Mouse (Mus musculus): ENCODE results near the gene Krtap27-1. TPM values are rescaled to one million over a fixed set of nuclear protein-coding genes. Genes with fewer than 3 reads are reported as not detected.

The Krtap27-1 gene
- polyA plus RNA-seq (2015; fragmentation: Nextera tagmentation; extraction: Ambion mirVana) = not detected in 2 replicates

DNA sequence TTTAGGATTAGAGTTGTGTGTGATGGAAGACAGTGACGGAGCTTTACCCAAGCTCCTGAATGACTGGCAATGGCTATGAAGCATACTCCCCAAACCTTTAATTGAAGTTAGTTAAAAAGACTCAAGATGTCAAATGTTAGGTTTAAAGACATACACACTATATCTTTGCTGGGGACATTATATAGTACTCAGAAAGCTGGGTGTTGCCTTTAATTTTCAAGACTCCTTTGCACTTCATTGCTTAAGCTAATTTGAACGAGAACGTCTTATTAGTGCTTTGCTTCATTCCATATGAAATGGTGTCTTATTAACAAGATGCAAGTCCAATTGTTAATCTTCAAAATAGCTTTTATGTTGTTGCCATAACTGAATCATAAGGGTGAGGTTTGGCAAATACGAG lies at the start of gene Krtap27-1:
TSS of gene Krtap27-1 (minus strand) at position 101 of the 400 bp plus-strand sequence.
- no peak within 1 kb of the TSS for H3K4me2 ChIP-seq (replicated peaks; ENCODE audit: low read depth, low read length)
- H3K4me1 ChIP-seq (ENCODE audit: insufficient read depth, low read depth, low read length) = no peaks in the 10 kb centered on the region
- 87% methylated on average over 4 of the region's 4 CpGs for WGBS
- H3K27me3 ChIP-seq (replicated peaks; ENCODE audit: insufficient read depth, low read length) = no peaks in the 10 kb centered on the region
- H3K36me3 ChIP-seq (ENCODE audit: insufficient read depth, low read length) = no peaks in the 10 kb centered on the region
- ATAC-seq = no peak
- DNase-seq (ENCODE audit: low spot score) = no peak
- no peak for TF ChIP-seq CTCF (IDR thresholded peaks at IDR 0.05)
- no peak for TF ChIP-seq EP300 (IDR thresholded peaks at IDR 0.05)
- H3K4me3 ChIP-seq (ENCODE audit: low read depth, low read length) = no peak within 1 kb of the TSS
- H3K9me3 ChIP-seq (ENCODE audit: low read length) = no peaks in the 10 kb centered on the region
- no peak within 1 kb of the TSS for H3K9ac ChIP-seq (replicated peaks; ENCODE audit: low read depth)
- H3K27ac ChIP-seq (ENCODE audit: low read length) = no peak within 1 kb of the TSS

DNA sequence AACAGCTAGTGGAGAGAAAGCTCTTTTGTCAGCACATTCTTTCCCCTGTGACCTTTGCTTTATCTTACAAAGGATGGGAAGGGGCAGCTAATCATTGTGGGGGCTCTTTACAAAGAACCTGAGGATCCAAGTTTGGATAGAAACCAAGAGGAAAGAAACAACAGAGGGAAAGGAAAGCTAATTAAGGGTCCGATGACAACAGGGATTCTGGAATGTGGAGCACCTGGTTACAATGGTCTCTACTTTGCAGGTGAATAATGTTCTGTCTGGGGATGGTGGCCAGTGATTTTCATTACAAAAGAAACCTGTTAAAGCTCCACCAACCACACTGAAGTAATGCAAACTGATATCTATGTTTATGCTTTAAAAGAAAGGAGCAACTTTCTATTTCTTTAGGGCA lies 48.6 kb upstream of the Krtap27-1 start:
- H3K9ac ChIP-seq (replicated peaks; ENCODE audit: low read depth) = no peak overlapping the region
- no peak for TF ChIP-seq EP300 (IDR thresholded peaks at IDR 0.05)
- no peak for TF ChIP-seq CTCF (IDR thresholded peaks at IDR 0.05)

DNA sequence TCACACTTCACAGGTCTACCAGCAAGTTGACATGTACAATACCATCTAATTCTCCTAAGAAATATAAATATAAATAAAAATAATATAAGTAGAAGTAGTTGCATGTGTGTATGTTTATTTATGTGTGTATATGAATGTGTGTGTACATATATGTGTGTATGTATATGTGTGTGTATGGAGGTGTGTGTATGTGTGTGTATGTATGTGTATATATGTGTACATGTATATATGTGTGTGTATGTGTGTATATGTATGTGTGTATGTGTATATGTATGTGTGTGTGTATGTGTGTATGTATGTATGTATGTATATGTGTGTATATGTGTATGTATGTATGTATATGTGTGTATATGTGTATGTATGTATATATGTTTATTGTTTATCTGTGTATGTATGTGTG lies 45.1 kb upstream of the Krtap27-1 start:
- H3K4me3 ChIP-seq (ENCODE audit: low read depth, low read length) = no peak overlapping the region
- H3K4me1 ChIP-seq (ENCODE audit: insufficient read depth, low read depth, low read length) = no peaks in the 10 kb centered on the region
- H3K27me3 ChIP-seq (replicated peaks; ENCODE audit: insufficient read depth, low read length) = no peaks in the 10 kb centered on the region
- no peaks in the 10 kb centered on the region for H3K9me3 ChIP-seq (ENCODE audit: low read length)
- TF ChIP-seq EP300 (IDR thresholded peaks at IDR 0.05) (no peak), CTCF (IDR thresholded peaks at IDR 0.05) (no peak)
- ATAC-seq (no peak), DNase-seq (ENCODE audit: low spot score) (no peak)
- no peak overlapping the region for H3K9ac ChIP-seq (replicated peaks; ENCODE audit: low read depth)
- H3K36me3 ChIP-seq (ENCODE audit: insufficient read depth, low read length) = no peaks in the 10 kb centered on the region
- H3K4me2 ChIP-seq (replicated peaks; ENCODE audit: low read depth, low read length) = no peak overlapping the region
- no peak overlapping the region for H3K27ac ChIP-seq (ENCODE audit: low read length)

More for the DNA sequence above, 48.6 kb upstream of the Krtap27-1 start:
- DNase-seq (ENCODE audit: low spot score) (no peak), ATAC-seq (no peak)
- H3K9me3 ChIP-seq (ENCODE audit: low read length) = no peaks in the 10 kb centered on the region
- H3K27ac ChIP-seq (ENCODE audit: low read length) = no peak overlapping the region
- WGBS = 21% methylated on average over 1 of the region's 1 CpGs
- H3K36me3 ChIP-seq (ENCODE audit: insufficient read depth, low read length) = no peaks in the 10 kb centered on the region
- no peak overlapping the region for H3K4me2 ChIP-seq (replicated peaks; ENCODE audit: low read depth, low read length)
- H3K27me3 ChIP-seq (replicated peaks; ENCODE audit: insufficient read depth, low read length) = no peaks in the 10 kb centered on the region
- no peak overlapping the region for H3K4me3 ChIP-seq (ENCODE audit: low read depth, low read length)
- H3K4me1 ChIP-seq (ENCODE audit: insufficient read depth, low read depth, low read length) = no peaks in the 10 kb centered on the region

DNA sequence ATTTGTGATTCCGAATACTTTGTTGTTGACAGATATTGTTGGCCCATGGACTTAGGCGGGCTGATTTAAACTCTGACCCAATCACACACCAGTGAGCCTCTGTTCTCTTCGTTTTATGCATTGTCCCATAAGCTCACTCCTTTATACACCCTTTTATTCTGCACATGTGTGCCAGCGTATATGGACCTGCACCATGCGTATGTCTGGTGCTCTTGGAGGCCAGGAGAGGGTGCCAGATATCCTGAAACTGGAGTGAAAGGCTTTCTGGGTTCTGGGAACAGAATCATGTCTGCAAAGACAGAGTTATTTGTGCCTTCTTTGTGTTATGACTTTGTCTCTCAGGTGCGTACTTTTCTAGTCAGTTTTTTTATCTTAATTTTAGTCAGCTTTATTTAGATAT lies 39.8 kb upstream of the Krtap27-1 start:
- H3K9me3 ChIP-seq (ENCODE audit: low read length) = no peaks in the 10 kb centered on the region
- no peak overlapping the region for H3K27ac ChIP-seq (ENCODE audit: low read length)
- H3K36me3 ChIP-seq (ENCODE audit: insufficient read depth, low read length) = no peaks in the 10 kb centered on the region
- WGBS = 76% methylated on average over 6 of the region's 6 CpGs
- no peak overlapping the region for H3K4me2 ChIP-seq (replicated peaks; ENCODE audit: low read depth, low read length)
- DNase-seq (ENCODE audit: low spot score) (peak; percentile 12), ATAC-seq (no peak)
- H3K4me1 ChIP-seq (ENCODE audit: insufficient read depth, low read depth, low read length) = no peaks in the 10 kb centered on the region
- no peak overlapping the region for H3K4me3 ChIP-seq (ENCODE audit: low read depth, low read length)
- no peaks in the 10 kb centered on the region for H3K27me3 ChIP-seq (replicated peaks; ENCODE audit: insufficient read depth, low read length)
- peak; percentile 37; the same call in 1 of the 2 replicates for TF ChIP-seq CTCF (IDR thresholded peaks at IDR 0.05)
- no peak for TF ChIP-seq EP300 (IDR thresholded peaks at IDR 0.05)
- H3K9ac ChIP-seq (replicated peaks; ENCODE audit: low read depth) = no peak overlapping the region

DNA sequence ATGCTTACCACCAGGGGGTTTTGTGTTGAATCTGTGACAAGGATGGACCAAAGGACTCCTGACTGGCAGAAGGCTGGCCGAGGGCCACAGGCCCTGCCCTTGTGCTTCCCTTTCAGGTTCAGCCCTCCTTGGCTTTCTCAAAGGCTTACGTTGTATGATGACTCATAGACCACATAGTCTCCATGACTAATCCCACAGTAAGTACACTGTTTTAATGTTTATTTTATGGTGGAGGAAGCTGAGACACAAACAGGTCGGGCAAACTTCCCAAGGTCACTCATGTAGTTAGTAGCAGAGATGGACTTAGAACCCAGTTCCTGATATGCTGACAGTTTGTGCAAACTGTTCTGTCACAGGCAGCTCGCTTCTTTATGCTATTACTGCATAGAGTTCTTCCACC lies 39.3 kb upstream of the Krtap27-1 start:
- H3K4me3 ChIP-seq (ENCODE audit: low read depth, low read length) = no peak overlapping the region
- DNase-seq (ENCODE audit: low spot score) (peak; percentile 44), ATAC-seq (peak; percentile 72)
- H3K9ac ChIP-seq (replicated peaks; ENCODE audit: low read depth) = no peak overlapping the region
- no peaks in the 10 kb centered on the region for H3K27me3 ChIP-seq (replicated peaks; ENCODE audit: insufficient read depth, low read length)
- WGBS = 44% methylated on average over 4 of the region's 4 CpGs
- H3K4me1 ChIP-seq (ENCODE audit: insufficient read depth, low read depth, low read length) = no peaks in the 10 kb centered on the region
- no peaks in the 10 kb centered on the region for H3K9me3 ChIP-seq (ENCODE audit: low read length)
- no peak overlapping the region for H3K4me2 ChIP-seq (replicated peaks; ENCODE audit: low read depth, low read length)
- peak; percentile 55; the same call in 1 of the 2 replicates for TF ChIP-seq EP300 (IDR thresholded peaks at IDR 0.05)
- peak; percentile 20 for TF ChIP-seq CTCF (IDR thresholded peaks at IDR 0.05)
- H3K27ac ChIP-seq (ENCODE audit: low read length) = no peak overlapping the region
- H3K36me3 ChIP-seq (ENCODE audit: insufficient read depth, low read length) = no peaks in the 10 kb centered on the region

DNA sequence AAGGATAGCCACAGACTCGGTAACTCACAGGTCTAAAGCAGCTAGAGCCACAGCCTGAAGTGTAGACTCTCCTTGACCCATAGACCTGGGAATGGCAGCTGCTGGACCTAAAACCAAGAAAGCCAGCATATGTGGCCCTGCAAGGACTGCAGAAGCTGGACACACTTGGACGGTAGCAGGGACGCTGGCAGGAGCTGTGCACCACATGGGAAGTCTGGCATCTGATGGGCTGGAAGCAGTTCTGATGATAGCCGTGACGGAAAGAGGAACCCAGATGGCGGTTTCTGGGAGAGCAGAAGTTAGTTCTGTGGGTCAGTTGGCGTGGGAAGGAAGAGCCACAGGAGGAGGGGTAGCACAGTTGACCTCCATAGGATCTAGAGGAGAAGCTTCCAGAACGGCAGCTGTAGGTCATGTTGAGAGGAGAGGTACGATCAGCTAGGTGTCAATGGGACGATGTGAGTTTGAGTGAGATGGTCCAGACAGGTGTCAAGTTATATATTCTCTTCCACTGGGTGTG lies 36.1 kb upstream of the Krtap27-1 start, which contains the start of gene 2310061N02Rik:
TSS of gene 2310061N02Rik (minus strand) at position 467 of the 517 bp plus-strand sequence.
- no peak for DNase-seq (ENCODE audit: low spot score)
- H3K36me3 ChIP-seq (ENCODE audit: insufficient read depth, low read length) = no peaks in the 10 kb centered on the region
- no peak for TF ChIP-seq EP300 (IDR thresholded peaks at IDR 0.05)
- TF ChIP-seq CTCF (IDR thresholded peaks at IDR 0.05) = no peak
- no peaks in the 10 kb centered on the region for H3K27me3 ChIP-seq (replicated peaks; ENCODE audit: insufficient read depth, low read length)
- H3K4me3 ChIP-seq (ENCODE audit: low read depth, low read length) = no peak within 1 kb of the TSS
- no peak within 1 kb of the TSS for H3K9ac ChIP-seq (replicated peaks; ENCODE audit: low read depth)
- H3K27ac ChIP-seq (ENCODE audit: low read length) = no peak within 1 kb of the TSS
- H3K9me3 ChIP-seq (ENCODE audit: low read length) = no peaks in the 10 kb centered on the region
- no peaks in the 10 kb centered on the region for H3K4me1 ChIP-seq (ENCODE audit: insufficient read depth, low read depth, low read length)
- no peak within 1 kb of the TSS for H3K4me2 ChIP-seq (replicated peaks; ENCODE audit: low read depth, low read length)
- ATAC-seq = no peak
- WGBS = 78% methylated on average over 10 of the region's 10 CpGs
